Mouse (Mus musculus): Measurements from ENCODE around the gene Lin28a. TPM values are rescaled to one million over a fixed set of nuclear protein-coding genes. Genes with fewer than 3 reads are reported as not detected.

The Lin28a gene
- polyA plus RNA-seq, 1 experiment from 2014 or later = 0.27 TPM

DNA sequence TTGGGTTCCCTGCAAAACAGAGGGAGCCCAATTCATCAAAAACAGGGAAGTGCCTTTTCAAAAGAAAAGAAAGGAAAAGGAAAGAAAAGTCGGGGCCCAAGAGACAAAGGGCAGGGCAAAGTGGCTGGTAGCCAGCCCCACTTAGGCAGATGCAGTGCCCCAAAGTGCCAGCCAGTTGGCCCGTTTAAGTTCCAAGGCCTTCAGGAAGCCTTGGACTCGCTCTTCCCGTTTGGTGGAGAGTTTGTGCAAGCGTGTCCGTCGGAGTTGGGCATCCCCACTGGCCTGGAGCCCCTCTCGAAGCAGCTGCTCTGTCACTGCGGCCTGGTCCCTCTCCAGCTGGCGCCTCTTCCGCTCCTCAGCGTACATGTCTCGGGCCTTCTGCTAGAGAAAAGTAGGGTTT lies 47.8 kb downstream of the Lin28a start:
- Histone ChIP-seq H3K27me3 (replicated peaks) (no peaks in the 10 kb centered on the region), H3K36me3 (peaks cover 54% of the 10 kb centered on the region), H3K4me2 (no peak overlapping the region), H3K4me1 (peaks cover 21% of the 10 kb centered on the region), H3K27ac (replicated peaks) (no peak overlapping the region), H3K4me3 (no peak overlapping the region), H3K9me3 (no peaks in the 10 kb centered on the region), H3K9ac (no peak overlapping the region)
- 84% methylated on average over 13 of the region's 13 CpGs for WGBS
- ATAC-seq (ENCODE audit: extremely low read depth, insufficient number of reproducible peaks, low FRiP score, low TSS enrichment) = no peak

GRCm38 (mm10) chr4:133970196-133970595 lies 48.4 kb downstream of the Lin28a start:
- Histone ChIP-seq H3K27ac (replicated peaks) (no peak overlapping the region), H3K4me1 (peaks cover 26% of the 10 kb centered on the region), H3K9ac (no peak overlapping the region), H3K36me3 (peaks cover 59% of the 10 kb centered on the region), H3K27me3 (replicated peaks) (no peaks in the 10 kb centered on the region), H3K4me3 (no peak overlapping the region), H3K9me3 (no peaks in the 10 kb centered on the region), H3K4me2 (no peak overlapping the region)
- ATAC-seq (ENCODE audit: extremely low read depth, insufficient number of reproducible peaks, low FRiP score, low TSS enrichment) = no peak
- 51% methylated on average over 4 of the region's 4 CpGs for WGBS

DNA sequence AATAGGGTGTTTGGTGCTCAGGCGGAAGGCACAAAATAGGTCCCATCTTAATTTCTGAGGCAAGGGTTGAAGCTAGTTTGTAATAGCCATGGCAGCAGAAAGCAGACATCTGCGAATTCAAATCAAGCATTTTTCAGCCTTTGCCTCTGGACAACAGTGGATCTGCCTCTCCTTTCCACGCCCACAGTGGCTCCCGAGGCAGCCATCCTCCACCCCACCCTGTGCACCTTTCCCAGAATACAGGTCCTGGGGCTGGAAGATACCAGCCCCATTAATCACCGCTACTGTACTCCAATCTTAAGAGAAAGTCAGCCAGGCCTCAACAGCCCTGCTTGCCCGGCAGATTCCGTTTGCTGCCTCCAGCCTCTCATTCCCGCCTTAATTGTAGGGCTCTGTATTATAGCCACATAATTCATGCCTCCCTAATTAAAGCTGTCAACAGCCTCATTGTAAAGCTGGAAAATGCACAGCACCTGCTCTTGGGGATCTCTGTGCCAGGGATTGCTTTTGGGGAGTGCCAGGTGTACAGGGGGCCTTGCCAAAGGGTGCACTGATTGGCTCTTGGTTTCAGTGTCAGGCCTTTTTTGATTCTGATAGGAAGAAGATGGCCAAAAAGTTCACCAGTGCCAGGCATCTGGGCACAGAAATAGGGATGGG lies 49.4 kb downstream of the Lin28a start:
- no peaks in the 10 kb centered on the region for H3K9me3 ChIP-seq
- 50% methylated on average over 8 of the region's 8 CpGs for WGBS
- no peak overlapping the region for H3K4me3 ChIP-seq
- H3K36me3 ChIP-seq = peaks cover 57% of the 10 kb centered on the region
- peak overlapping the region; percentile 98 for H3K9ac ChIP-seq
- H3K27me3 ChIP-seq (replicated peaks) = no peaks in the 10 kb centered on the region
- ATAC-seq (ENCODE audit: extremely low read depth, insufficient number of reproducible peaks, low FRiP score, low TSS enrichment) = no peak
- H3K27ac ChIP-seq (replicated peaks) = peak overlapping the region; percentile 99; the same call in 1 of the 2 replicates
- peak overlapping the region; percentile 96 for H3K4me2 ChIP-seq
- H3K4me1 ChIP-seq = peaks cover 26% of the 10 kb centered on the region

- peaks cover 26% of the 10 kb centered on the region for H3K4me1 ChIP-seq
- peak within 1 kb of the TSS; percentile 98 for H3K9ac ChIP-seq
- peak within 1 kb of the TSS; percentile 96 for H3K4me2 ChIP-seq
- H3K36me3 ChIP-seq = peaks cover 61% of the 10 kb centered on the region
- peak within 1 kb of the TSS; percentile 75 for H3K4me3 ChIP-seq
- H3K27ac ChIP-seq (replicated peaks) = peak within 1 kb of the TSS; percentile 99
- H3K27me3 ChIP-seq (replicated peaks) = no peaks in the 10 kb centered on the region
- ATAC-seq (ENCODE audit: extremely low read depth, insufficient number of reproducible peaks, low FRiP score, low TSS enrichment) = peak; percentile 26
- no peaks in the 10 kb centered on the region for H3K9me3 ChIP-seq
- WGBS = under 1% methylated on average over 42 of the region's 42 CpGs
Measured at GRCm38 (mm10) chr4:133968150-133968921, 50.3 kb downstream of the Lin28a start, which contains the start of gene Hmgn2. Hmgn2 (minus strand) TSS chr4:133968650.

DNA sequence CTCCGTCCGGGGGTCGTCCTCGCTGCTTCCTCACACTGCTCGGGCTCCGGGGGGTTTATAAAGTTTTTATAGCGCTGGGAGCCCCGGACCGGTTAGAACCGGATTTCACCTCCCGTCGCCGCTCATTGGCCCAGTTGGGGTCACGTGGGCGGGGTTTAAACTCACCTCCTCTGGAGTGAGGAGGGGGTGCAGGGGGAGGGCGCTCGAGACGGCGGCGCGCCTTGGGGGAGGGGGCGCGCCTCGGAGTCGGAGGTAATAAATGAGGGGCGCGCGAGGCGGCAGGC lies 50.8 kb downstream of the Lin28a start:
- ATAC-seq (ENCODE audit: extremely low read depth, insufficient number of reproducible peaks, low FRiP score, low TSS enrichment) = peak; percentile 70

GRCm38 (mm10) chr4:133967138-133967865 lies 51.3 kb downstream of the Lin28a start:
- no peaks in the 10 kb centered on the region for H3K9me3 ChIP-seq
- WGBS = under 1% methylated on average over 88 of the region's 101 CpGs

More for the DNA sequence above, 50.8 kb downstream of the Lin28a start:
- WGBS = 1% methylated on average over 28 of the region's 29 CpGs
- peaks cover 26% of the 10 kb centered on the region for H3K4me1 ChIP-seq
- H3K27me3 ChIP-seq (replicated peaks) = no peaks in the 10 kb centered on the region
- no peaks in the 10 kb centered on the region for H3K9me3 ChIP-seq
- peaks cover 61% of the 10 kb centered on the region for H3K36me3 ChIP-seq
- peak overlapping the region; percentile 96 for H3K4me2 ChIP-seq
- peak overlapping the region; percentile 99 for H3K27ac ChIP-seq (replicated peaks)
- peak overlapping the region; percentile 75 for H3K4me3 ChIP-seq
- peak overlapping the region; percentile 98 for H3K9ac ChIP-seq

GRCm38 (mm10) chr4:133966271-133966940 lies 52.2 kb downstream of the Lin28a start:
- H3K4me1 ChIP-seq = peaks cover 26% of the 10 kb centered on the region
- peak overlapping the region; percentile 75 for H3K4me3 ChIP-seq
- ATAC-seq (ENCODE audit: extremely low read depth, insufficient number of reproducible peaks, low FRiP score, low TSS enrichment) = no peak
- no peaks in the 10 kb centered on the region for H3K9me3 ChIP-seq
- H3K27me3 ChIP-seq (replicated peaks) = no peaks in the 10 kb centered on the region
- H3K4me2 ChIP-seq = peak overlapping the region; percentile 96
- peaks cover 57% of the 10 kb centered on the region for H3K36me3 ChIP-seq
- H3K9ac ChIP-seq = peak overlapping the region; percentile 98
- H3K27ac ChIP-seq (replicated peaks) = peak overlapping the region; percentile 37; the same call in 1 of the 2 replicates
- WGBS = 35% methylated on average over 12 of the region's 12 CpGs

More at GRCm38 (mm10) chr4:133967138-133967865, 51.3 kb downstream of the Lin28a start:
- peaks cover 61% of the 10 kb centered on the region for H3K36me3 ChIP-seq
- H3K4me3 ChIP-seq = peak overlapping the region; percentile 75
- ATAC-seq (ENCODE audit: extremely low read depth, insufficient number of reproducible peaks, low FRiP score, low TSS enrichment) = peak; percentile 78
- H3K9ac ChIP-seq = peak overlapping the region; percentile 98
- H3K27me3 ChIP-seq (replicated peaks) = no peaks in the 10 kb centered on the region
- peaks cover 26% of the 10 kb centered on the region for H3K4me1 ChIP-seq
- peak overlapping the region; percentile 96 for H3K4me2 ChIP-seq
- peak overlapping the region; percentile 99 for H3K27ac ChIP-seq (replicated peaks)

- Histone ChIP-seq H3K4me1 (peaks cover 14% of the 10 kb centered on the region), H3K36me3 (peaks cover 43% of the 10 kb centered on the region), H3K9me3 (no peaks in the 10 kb centered on the region), H3K9ac (no peak overlapping the region), H3K4me3 (no peak overlapping the region), H3K4me2 (no peak overlapping the region), H3K27me3 (replicated peaks) (no peaks in the 10 kb centered on the region), H3K27ac (replicated peaks) (no peak overlapping the region)
- ATAC-seq (ENCODE audit: extremely low read depth, insufficient number of reproducible peaks, low FRiP score, low TSS enrichment) = no peak
- 87% methylated on average over 7 of the region's 7 CpGs for WGBS
Measured at GRCm38 (mm10) chr4:133962566-133962965, 56.1 kb downstream of the Lin28a start.

- H3K27me3 ChIP-seq (replicated peaks) = no peaks in the 10 kb centered on the region
- no peak overlapping the region for H3K4me3 ChIP-seq
- WGBS = 79% methylated on average over 1 of the region's 1 CpGs
- no peaks in the 10 kb centered on the region for H3K9me3 ChIP-seq
- H3K27ac ChIP-seq (replicated peaks) = no peak overlapping the region
- ATAC-seq (ENCODE audit: extremely low read depth, insufficient number of reproducible peaks, low FRiP score, low TSS enrichment) = no peak
- H3K9ac ChIP-seq = no peak overlapping the region
- peaks cover 20% of the 10 kb centered on the region for H3K36me3 ChIP-seq
- H3K4me1 ChIP-seq = no peaks in the 10 kb centered on the region
- H3K4me2 ChIP-seq = no peak overlapping the region
Measured at GRCm38 (mm10) chr4:133958884-133959283, 59.8 kb downstream of the Lin28a start.

- Histone ChIP-seq H3K27ac (replicated peaks) (no peak overlapping the region), H3K4me1 (no peaks in the 10 kb centered on the region), H3K9me3 (no peaks in the 10 kb centered on the region), H3K9ac (no peak overlapping the region), H3K27me3 (replicated peaks) (no peaks in the 10 kb centered on the region), H3K4me3 (no peak overlapping the region), H3K36me3 (no peaks in the 10 kb centered on the region), H3K4me2 (no peak overlapping the region)
- ATAC-seq (ENCODE audit: extremely low read depth, insufficient number of reproducible peaks, low FRiP score, low TSS enrichment) = no peak
- 79% methylated on average over 4 of the region's 4 CpGs for WGBS
Measured at GRCm38 (mm10) chr4:133956358-133956757, 62.3 kb downstream of the Lin28a start.

Data from heart, embryonic 13.5 days (tissue).